Mouse (Mus musculus): ENCODE results near the gene Gm14443.
"Not testable (repeated sequence)": the region's sequence is repeated elsewhere in the genome, so short reads cannot be mapped to it uniquely, and the experiment has no call there.

Gene Gm14443

GRCm38 (mm10) chr2:175175401-175176180 lies at the start of gene Gm14443:
Gene Gm14443 (minus strand): TSS chr2:175175871.
- not testable (repeated sequence) for DNase-seq

GRCm38 (mm10) chr2:175206732-175207131 lies 31.1 kb upstream of the Gm14443 start, which contains the start of gene Gm14391:
Gene Gm14391 (minus strand): TSS chr2:175206917.
- DNase-seq = not testable (repeated sequence)

- DNase-seq = not testable (repeated sequence)
These were observed 3.3 kb upstream of the Gm14443 start for GRCm38 (mm10) chr2:175179008-175179407.

GRCm38 (mm10) chr2:175176312-175176711 lies 641 bp upstream of the Gm14443 start:
- DNase-seq = no peak

GRCm38 (mm10) chr2:175174058-175174457 lies 1.6 kb downstream of the Gm14443 start:
- not testable (repeated sequence) for DNase-seq

- not testable (repeated sequence) for DNase-seq
These were observed 2.6 kb downstream of the Gm14443 start for GRCm38 (mm10) chr2:175172906-175173595.

GRCm38 (mm10) chr2:175172123-175172522 lies 3.5 kb downstream of the Gm14443 start:
- no peak for DNase-seq

GRCm38 (mm10) chr2:175166870-175167269 lies 8.8 kb downstream of the Gm14443 start:
- not testable (repeated sequence) for DNase-seq

- DNase-seq = not testable (repeated sequence)
These were observed 10.6 kb downstream of the Gm14443 start for GRCm38 (mm10) chr2:175165110-175165509.

GRCm38 (mm10) chr2:175161438-175161837 lies 14.2 kb downstream of the Gm14443 start:
- not testable (repeated sequence) for DNase-seq

- DNase-seq = no peak
These were observed 17.0 kb downstream of the Gm14443 start for GRCm38 (mm10) chr2:175158642-175159041.

GRCm38 (mm10) chr2:175156696-175157095 lies 19.0 kb downstream of the Gm14443 start:
- DNase-seq = no peak

GRCm38 (mm10) chr2:175141993-175142295 lies 33.7 kb downstream of the Gm14443 start, which contains the start of gene Gm14399:
Gene Gm14399 (minus strand): TSS chr2:175142012.
- not testable (repeated sequence) for DNase-seq

GRCm38 (mm10) chr2:175141118-175141992 lies 34.3 kb downstream of the Gm14443 start:
- peak; percentile 25 for DNase-seq

GRCm38 (mm10) chr2:175140624-175141023 lies 35.0 kb downstream of the Gm14443 start:
- DNase-seq = not testable (repeated sequence)

Measured in thymus, postnatal 4 days (tissue).